Mouse (Mus musculus) testis, postnatal 10 days (tissue): ENCODE data around the gene Pxdn.

Source experiments
- DNase-seq: peaks from one replicate; pipeline ENCODE4 v3.0.0; 2021; ENCODE audit warnings: low spot score

The Pxdn gene

GRCm38 (mm10) chr12:29952102-29952501 lies 14.7 kb downstream of the Pxdn start:
- DNase-seq: peak; percentile 72

GRCm38 (mm10) chr12:29953999-29954398 lies 16.6 kb downstream of the Pxdn start:
- DNase-seq: no peak

GRCm38 (mm10) chr12:29954464-29954863 lies 17.1 kb downstream of the Pxdn start:
- DNase-seq: no peak

GRCm38 (mm10) chr12:29956969-29957368 lies 19.6 kb downstream of the Pxdn start:
- DNase-seq: no peak

DNA sequence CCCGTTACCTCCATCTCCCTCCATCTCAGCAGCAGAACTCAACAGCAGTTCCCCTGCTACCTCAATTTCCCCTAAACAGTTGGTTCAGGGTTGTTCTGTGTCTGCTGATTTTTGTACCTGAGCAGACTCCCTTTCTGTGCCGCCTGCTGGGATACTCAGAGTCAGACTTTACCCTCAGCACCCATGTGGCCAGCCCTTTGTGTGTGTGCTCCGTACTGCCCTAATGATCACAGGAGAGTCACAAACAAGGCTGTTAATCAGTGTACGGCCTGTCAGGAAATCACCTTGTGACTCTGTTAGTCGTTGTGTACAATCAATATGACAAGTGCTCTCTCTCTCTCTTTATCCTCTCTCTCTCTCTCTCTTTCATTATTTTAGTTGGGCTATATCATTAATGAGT lies 21.2 kb downstream of the Pxdn start:
- DNase-seq: no peak

GRCm38 (mm10) chr12:29961041-29961440 lies 23.6 kb downstream of the Pxdn start:
- no peak for DNase-seq

- no peak for DNase-seq
These were observed 27.6 kb downstream of the Pxdn start for GRCm38 (mm10) chr12:29965016-29965415.

GRCm38 (mm10) chr12:29971795-29972464 lies 34.5 kb downstream of the Pxdn start:
- DNase-seq: no peak

DNA sequence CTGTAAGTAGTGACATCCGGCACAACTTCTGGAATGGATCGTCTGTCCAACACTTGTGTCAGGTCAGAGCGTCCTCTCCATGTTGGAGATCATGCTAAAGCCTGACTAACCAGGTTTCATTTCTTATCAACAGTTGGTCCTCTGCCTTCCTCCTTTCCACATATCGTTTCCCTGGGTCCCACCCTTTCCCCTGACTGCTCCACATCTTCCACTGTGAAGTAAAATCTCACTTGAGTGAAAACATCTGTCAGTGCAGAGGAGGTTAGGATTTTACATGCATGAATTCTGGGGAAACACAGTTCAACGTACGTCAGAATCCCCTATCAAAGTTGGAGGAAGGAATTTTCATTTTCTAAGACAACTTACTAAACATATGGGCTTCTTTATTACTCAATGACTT lies 35.1 kb downstream of the Pxdn start:
- DNase-seq: no peak

GRCm38 (mm10) chr12:29980076-29980475 lies 42.7 kb downstream of the Pxdn start:
- DNase-seq: no peak

DNA sequence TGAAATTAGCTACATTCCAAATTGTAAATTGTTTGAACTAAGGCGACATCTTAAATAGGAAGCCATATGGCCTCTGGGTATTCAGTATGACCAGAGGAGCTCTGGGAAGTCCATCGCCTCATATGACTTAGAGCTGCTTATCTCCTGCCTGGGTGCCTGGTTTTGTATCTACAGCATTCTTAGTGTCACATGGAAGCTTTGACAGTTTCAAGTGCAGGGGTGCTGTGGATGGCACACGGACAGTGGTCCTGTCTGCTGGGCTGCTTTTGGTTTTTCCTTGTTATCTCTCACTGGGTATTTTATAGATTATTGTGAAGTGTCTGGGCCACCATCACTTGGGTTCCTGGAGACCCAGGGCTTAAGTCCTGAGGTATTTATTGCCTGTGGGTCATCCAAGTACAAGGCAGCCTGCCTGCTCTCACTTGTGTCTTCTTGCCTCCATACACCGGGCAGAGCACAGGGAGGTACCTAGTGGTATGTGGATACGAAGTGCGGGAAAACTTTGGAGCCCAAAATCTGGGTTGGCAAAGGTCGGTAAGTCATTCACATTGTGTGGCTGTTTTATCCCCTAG lies 44.4 kb downstream of the Pxdn start:
- DNase-seq: no peak

GRCm38 (mm10) chr12:29983190-29983589 lies 45.8 kb downstream of the Pxdn start:
- DNase-seq: no peak

DNA sequence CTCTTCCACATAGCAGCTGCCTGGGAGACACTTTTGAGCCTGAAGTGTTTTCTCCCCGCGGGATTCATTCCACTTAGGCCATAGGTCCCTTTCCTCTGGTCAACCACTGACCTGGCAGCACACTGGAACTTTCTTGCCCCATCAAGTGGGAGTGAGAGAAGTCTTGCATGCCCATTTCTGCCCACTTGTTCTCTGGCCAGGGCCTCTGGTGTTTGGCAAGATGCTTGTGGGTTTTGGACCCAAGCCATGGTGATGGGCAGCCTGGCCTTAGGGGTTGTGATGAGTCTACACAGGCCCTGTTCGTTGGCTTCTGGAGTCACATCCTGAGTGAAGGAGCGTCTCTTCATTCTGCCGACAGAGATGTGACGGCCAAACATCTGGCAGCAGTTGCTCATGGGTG lies 47.7 kb downstream of the Pxdn start:
- DNase-seq: no peak

DNA sequence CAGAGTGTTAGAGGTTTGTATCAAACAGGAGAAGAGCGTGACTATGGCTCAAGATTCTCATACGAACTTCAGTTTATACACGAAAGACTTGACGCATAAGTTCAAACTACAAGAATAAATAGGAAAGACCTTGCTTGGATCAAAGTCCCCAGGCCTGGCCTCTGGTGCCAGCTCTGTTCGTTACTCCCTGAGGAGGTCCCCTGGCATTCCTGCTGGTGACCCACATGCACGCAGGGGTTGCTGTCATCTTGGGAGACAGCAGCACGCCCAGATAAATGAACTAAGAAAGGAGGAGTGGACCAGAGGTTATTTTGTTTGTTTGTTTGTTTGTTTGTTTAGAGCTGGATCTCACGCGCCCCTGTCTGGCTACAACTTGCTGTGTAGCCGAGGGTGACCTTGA lies 48.8 kb downstream of the Pxdn start:
- no peak for DNase-seq

DNA sequence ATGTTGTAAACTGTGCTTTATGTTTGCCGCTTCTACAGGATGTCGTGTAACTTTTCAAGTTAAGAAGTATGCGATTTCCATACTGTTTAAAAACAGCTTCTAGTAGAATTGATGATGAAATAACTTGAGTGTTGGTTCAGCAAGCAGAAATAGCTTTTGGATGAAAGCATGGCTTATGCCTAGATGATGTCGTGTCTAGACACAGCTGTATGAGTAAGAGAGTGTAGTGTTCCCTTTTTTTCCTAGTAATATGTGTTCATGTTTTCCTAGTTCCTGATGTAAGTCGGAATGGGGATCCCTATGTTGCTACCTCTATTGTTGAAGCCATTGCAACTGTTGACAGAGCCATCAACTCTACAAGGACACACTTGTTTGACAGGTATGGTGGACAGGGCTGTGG lies 61.5 kb downstream of the Pxdn start:
- no peak for DNase-seq

- DNase-seq: no peak
These were observed 64.5 kb downstream of the Pxdn start for GRCm38 (mm10) chr12:30001951-30002350.

DNA sequence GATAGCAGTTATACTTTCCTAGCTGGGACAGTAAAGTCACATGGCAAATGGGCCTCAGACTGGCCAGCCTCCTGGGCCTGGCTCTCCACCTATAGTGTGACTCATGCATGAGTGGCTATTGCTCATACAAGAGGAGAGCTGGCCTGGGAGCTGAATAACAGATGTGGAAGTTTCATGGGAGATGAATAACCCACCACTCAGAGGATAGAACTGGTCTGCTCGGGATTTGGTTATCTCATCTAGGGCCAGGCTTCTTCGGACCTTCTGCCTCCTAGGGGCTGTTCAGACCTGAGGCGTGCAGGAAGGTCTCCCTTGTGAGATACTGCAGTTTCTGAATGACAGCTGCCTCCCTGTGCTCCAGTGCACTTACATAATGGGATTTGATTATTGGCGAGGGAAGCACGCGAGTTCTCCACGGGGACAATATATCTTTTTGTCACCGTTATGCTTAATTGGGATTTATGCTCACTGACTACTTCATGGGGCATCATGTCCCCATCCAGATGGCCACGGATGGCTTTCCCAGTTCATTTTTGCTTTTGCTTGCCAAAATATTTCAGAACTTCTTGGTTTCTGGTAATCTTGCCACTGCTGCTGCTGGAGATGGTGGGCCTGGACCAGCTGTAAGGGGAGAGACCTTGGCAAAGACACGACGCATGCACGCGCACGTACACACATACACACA lies 66.4 kb downstream of the Pxdn start:
- DNase-seq: no peak

GRCm38 (mm10) chr12:30004365-30004723 lies 66.9 kb downstream of the Pxdn start:
- DNase-seq: no peak

GRCm38 (mm10) chr12:30006586-30006985 lies 69.2 kb downstream of the Pxdn start:
- no peak for DNase-seq

DNA sequence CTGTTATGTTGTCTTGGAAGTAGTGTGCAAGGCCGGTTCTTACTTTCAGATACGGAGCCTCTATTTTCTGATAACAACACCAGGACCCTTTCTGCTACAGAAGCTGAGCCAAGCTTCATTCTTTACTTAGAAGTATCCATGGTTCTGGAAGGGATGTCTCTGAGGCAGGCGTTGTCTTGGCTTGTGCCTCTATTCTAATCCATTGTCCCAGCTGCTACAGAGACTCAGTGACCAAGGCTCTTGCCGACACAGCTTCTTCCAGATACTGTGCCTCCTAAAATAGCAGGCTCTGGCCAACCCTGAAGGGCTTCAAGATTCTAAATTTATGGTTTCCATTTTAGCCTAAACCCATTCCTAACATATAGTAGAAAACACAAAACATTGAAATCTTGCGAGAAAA lies 71.3 kb downstream of the Pxdn start:
- no peak for DNase-seq

DNA sequence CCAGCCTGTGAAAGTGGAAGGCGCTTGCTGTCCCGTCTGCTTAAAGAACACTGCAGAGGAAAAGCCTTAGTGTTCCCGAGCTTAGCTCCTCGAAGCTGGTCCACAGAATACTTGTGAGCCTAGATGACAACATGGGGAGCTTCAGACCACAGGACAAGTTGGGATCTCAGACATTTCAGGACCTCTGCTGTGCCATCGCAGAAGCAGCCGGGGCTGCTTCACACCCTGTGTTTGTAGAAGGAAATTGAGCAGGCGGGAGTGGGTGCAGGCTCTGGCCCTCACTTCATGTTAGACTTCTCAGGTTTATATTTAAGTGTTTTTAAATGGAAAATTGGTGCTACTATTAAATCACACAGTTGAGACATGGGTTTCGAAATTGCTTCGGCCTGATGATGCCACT lies 78.1 kb downstream of the Pxdn start:
- DNase-seq: no peak

DNA sequence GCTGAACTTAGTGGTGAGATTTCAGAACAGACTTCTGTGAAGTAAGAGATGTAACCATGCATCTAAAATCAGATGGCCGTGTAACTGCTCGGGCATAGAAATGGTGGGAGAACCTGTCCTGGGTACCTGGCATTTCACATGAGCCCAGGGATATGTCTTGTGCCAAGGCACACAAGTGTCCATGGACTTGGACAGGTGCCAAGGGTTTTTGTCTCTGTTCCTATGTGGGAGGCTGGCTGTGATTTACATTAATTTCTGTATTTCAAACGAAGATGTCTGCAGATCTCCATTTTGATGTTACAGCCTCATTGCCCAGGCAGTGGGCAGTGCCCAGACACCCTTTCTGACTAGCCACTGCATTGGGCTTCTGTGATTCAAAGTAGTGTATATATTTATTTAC lies 79.7 kb downstream of the Pxdn start:
- no peak for DNase-seq

- no peak for DNase-seq
These were observed 83.0 kb downstream of the Pxdn start for GRCm38 (mm10) chr12:30020447-30020846.

- DNase-seq: no peak
These were observed 86.1 kb downstream of the Pxdn start for GRCm38 (mm10) chr12:30023491-30023890.
